Mouse (Mus musculus) gastrocnemius, adult 8-10 months (tissue): ENCODE results near the gene Was. TPM values are rescaled to one million over a fixed set of nuclear protein-coding genes. Genes with fewer than 3 reads are reported as not detected.
"Not testable (repeated sequence)": the region's sequence is repeated elsewhere in the genome, so short reads cannot be mapped to it uniquely, and the experiment has no call there.

Experiments
- DNase-seq, 2 experiments: peaks; one replicate each; pipeline ENCODE4 v3.0.0; 2022; ENCODE audit warnings: low spot score in 2 of 2
- total RNA-seq, 4 experiments: library from RNA; stranded (reverse); gene quantifications; 2 replicates each; pipeline ENCODE4 v1.2.4; 2022

Was gene
- total RNA-seq, 4 experiments from 2014 or later = 0.15 to 0.54 (median 0.45) TPM

DNA sequence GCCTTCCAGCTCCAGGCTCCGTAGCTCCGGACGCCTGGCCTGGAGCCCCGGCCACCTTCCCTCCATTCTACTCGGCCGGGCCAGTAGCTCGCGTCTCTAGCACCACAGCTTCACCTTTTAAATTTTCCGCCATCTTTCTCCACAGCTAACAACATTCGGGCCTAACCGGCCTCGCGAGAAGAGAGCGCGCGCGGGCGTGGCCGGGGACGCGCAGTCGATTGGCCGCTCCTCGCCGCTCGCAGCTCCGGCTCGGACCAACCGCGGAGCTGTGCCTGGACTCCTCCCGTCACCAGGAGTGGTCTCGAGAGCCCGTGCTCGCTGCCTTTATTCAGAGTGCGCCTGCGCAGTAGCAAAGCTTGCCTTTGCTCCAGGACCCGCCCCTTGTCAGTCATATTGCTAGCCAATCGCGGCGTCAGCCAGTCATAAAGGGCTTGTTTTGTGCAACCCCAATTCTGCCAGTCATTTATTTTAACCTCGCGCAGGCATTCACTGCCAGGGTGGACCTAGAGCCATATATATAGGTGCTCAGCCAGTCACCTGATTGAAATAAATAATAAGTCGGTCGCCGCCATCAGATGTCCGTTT is 15.8 kb downstream of the Was start, which contains the start of gene Suv39h1:
TSS of gene Suv39h1 (minus strand) at position 331 of the 585 bp plus-strand sequence.
- peak; percentile 81 to 93 for DNase-seq

DNA sequence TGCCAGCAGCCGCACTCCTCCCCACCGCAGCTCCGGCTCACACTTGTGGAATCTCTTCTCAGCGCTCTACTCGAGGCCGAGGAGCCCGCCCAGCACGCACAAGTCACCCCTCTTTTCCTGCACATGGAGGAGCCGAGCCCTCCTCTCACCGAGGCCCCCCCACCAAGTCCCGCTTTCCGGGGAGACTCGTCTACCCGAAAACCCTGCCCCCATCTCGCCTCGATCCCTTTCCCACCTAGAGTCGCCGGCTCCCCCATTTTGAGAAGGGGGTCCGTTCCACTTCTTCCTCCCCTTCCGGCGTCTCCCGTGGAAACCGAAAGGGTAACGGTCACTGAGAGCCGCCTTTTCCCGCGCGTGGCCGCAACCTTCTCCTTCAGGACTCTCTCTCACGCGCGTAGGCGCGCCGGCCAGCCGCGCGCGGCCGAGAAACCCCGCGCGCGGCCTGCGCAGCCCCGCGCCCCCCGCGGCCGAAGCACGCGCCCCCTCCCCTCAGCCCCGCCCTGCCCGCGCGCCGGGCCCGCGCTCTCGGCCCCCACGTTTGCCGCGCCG is 16.3 kb downstream of the Was start:
- no peak for DNase-seq

DNA sequence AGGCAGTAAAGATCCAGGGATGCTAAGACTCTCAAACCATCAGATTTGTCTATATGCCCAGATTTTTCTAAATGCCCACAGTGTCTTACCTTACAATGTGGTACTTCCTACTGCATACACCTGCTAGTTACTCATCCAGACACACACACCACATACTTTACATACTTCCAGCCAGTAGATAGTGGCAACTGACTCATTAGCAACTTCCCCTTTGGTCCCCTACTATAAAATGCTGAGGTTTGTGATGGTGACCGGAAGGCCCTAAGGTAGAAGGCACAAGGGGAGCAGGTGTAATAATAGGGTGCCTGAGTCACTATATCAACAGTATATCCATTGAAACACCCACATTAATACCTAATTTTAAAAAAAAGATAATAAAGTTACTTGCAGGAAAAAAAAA is 21.1 kb downstream of the Was start:
- DNase-seq = no peak

DNA sequence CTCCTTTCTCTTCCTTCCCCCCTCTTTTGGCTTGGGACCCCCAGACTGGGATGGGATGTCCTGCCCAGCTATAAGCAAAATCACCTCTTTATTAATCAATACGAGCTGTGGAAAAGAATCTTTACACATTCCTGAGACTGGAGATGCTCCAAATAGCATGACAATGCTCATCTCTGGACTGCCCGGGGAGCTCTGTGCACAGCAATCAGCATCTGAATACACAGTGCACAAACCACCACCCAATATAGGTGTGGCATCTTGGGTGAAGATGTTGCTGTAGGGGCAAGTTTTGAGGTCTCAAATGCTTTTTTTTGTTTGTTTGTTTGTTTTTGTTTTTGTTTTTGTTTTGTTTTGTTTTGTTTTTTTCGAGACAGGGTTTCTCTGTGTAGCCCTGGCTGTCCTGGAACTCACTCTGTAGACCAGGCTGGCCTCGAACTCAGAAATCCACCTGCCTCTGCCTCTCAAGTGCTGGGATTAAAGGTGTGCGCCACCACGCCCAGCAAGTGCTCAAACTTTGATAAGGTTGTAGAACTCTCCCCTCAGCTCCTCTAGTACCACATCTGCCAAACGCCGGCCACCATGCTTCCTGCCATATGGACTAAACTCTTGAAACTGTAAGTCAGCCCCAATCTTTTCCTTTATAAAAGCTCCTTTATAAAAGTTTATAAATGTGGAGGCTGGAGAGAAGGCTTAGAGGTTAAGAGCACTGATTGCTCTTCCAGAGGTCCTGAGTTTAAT is 39.1 kb downstream of the Was start:
- DNase-seq = not testable (repeated sequence)

DNA sequence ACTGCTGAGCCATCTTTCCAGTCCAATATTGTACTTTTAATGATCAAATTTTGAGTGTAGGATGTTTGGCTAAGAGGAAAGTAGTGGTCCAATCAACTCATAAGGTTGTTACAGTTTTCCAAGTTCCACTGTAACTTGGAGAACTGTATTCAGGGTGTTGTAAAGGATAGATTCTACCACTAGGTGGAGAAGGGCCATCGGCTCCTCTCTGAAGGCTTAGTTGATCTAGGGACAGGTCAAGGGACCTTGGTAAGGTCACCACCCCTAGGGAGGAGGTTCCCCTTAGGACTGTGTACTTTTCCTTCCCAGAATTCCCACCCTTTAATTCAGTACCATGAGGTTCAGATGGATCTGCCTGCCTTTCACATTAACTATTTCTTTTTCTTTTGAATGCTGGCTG is 57.3 kb downstream of the Was start:
- DNase-seq = no peak

Other genes with a start within 250 kb of the Was start
- gene Otud5, start 249.1 kb downstream of the Was start, total RNA-seq = 10 to 100 TPM; 13.8 to 17.8 (median 15.6) TPM
- 1 to 10 TPM; 1.1 to 3.3 (median 1.7) TPM for gene Pim2, start 212.2 kb downstream of the Was start, total RNA-seq
- 10 to 100 TPM in 2 of 4 experiments, 1 to 10 TPM in 2; 8.5 to 11.3 (median 10.2) TPM for gene Slc35a2, start 206.5 kb downstream of the Was start, total RNA-seq
- 10 to 100 TPM; 17.3 to 20.6 (median 19.3) TPM for gene Pqbp1, start 191.2 kb downstream of the Was start, total RNA-seq
- 10 to 100 TPM; 47.8 to 58.6 (median 53.9) TPM for gene Timm17b, start 191.1 kb downstream of the Was start, total RNA-seq
- gene Gm10491, start 182.7 kb downstream of the Was start, total RNA-seq = not detected
- gene Gm10490, start 181.0 kb downstream of the Was start, total RNA-seq = 1 to 10 TPM in 1 of 4 experiments, under 1 TPM in 1, not detected in 2; 0.87 to 1.5 TPM
- not detected for gene Pcsk1n, start 170.7 kb downstream of the Was start, total RNA-seq
- not detected for gene Eras, start 161.9 kb downstream of the Was start, total RNA-seq
- 1 to 10 TPM; 3.8 to 6.2 (median 4.2) TPM for gene Hdac6, start 142.6 kb downstream of the Was start, total RNA-seq
- under 1 TPM in 1 of 4 experiments, not detected in 3; 0.13 TPM for gene Gata1, start 112.4 kb downstream of the Was start, total RNA-seq
- not detected for gene Glod5, start 72.0 kb downstream of the Was start, total RNA-seq
- 1 to 10 TPM; 3.5 to 5.0 (median 4.3) TPM for gene Suv39h1, start 15.7 kb downstream of the Was start, total RNA-seq
- 10 to 100 TPM in 2 of 4 experiments, 1 to 10 TPM in 2; 8.7 to 10.4 (median 9.6) TPM for gene Wdr13, start 42.4 kb upstream of the Was start, total RNA-seq
- gene Rbm3, start 55.4 kb upstream of the Was start, total RNA-seq = 100 to 1,000 TPM in 1 of 4 experiments, 10 to 100 TPM in 3; 45.7 to 121 (median 61.8) TPM
- 1 to 10 TPM; 2.3 to 3.6 (median 3.0) TPM for gene Tbc1d25, start 85.7 kb upstream of the Was start, total RNA-seq
- gene Ebp, start 103.0 kb upstream of the Was start, total RNA-seq = 1 to 10 TPM; 5.4 to 8.3 (median 7.0) TPM
- gene Porcn, start 116.0 kb upstream of the Was start, total RNA-seq = 1 to 10 TPM; 3.3 to 5.1 (median 4.2) TPM
- 10 to 100 TPM; 11.9 to 15.5 (median 14.0) TPM for gene Ftsj1, start 161.9 kb upstream of the Was start, total RNA-seq
- not detected for gene Slc38a5, start 180.6 kb upstream of the Was start, total RNA-seq
- not detected for gene Ssxb10, start 236.9 kb upstream of the Was start, total RNA-seq